Mouse (Mus musculus) brain, adult 2 months (tissue): ENCODE measurements around the gene Nudt14.

ENCODE experiments used
- DNase-seq: peaks from one replicate; pipeline ENCODE4 v3.0.0; 2011; ENCODE audit warnings: low read depth, low spot score

The Nudt14 gene

GRCm38 (mm10) chr12:112914527-112914926 is 27.4 kb downstream of the Nudt14 start:
- DNase-seq = no peak

GRCm38 (mm10) chr12:112912951-112913745 is 28.8 kb downstream of the Nudt14 start:
- no peak for DNase-seq

- no peak for DNase-seq
Observed at GRCm38 (mm10) chr12:112911701-112912100, 30.2 kb downstream of the Nudt14 start.

DNA sequence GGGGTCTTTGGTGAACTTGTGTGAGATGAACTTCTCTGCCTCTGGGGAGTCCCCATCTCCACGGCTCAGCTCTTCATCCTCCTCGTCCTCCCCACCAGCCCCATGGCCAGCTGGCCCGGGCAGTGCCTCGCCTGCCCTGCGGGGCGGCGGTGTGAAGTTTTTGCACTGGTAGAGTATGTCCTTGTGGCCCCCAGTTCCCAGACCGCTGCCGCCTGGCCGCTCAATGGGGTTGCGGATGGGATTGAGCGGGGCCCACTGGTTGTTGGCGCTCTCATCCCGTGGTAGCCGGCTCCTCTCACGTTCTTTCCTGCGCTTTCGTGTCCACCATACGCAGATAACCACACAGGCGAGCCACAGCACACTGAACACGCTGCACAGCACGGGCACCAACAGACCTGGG is 32.9 kb downstream of the Nudt14 start:
- DNase-seq = no peak

- DNase-seq = no peak
Observed at GRCm38 (mm10) chr12:112905001-112905400, 36.9 kb downstream of the Nudt14 start.

- no peak for DNase-seq
Observed at GRCm38 (mm10) chr12:112903941-112904340, 38.0 kb downstream of the Nudt14 start.

- peak; percentile 90 for DNase-seq
Observed at GRCm38 (mm10) chr12:112900641-112901040, 41.3 kb downstream of the Nudt14 start.

- no peak for DNase-seq
Observed at GRCm38 (mm10) chr12:112898960-112899359, 43.0 kb downstream of the Nudt14 start.

DNA sequence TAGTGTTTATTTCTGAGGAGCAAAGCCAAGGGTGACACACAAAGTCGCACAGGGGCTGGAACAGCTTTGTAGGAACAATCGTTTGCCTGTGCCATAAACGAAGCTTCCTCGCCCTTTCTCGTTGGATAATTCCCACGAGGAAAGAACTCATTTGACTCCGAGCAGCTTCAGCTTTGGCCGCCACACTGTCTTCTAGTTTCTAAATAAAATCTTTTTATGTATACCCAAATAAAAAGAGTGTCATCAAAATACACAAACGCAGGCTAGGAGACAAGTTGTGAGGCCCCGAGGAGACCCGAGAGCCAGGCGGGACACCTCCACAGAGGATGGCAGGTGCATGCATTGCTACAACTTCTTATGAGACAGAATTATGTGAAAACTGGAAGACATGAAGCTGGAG is 43.6 kb downstream of the Nudt14 start:
- no peak for DNase-seq

DNA sequence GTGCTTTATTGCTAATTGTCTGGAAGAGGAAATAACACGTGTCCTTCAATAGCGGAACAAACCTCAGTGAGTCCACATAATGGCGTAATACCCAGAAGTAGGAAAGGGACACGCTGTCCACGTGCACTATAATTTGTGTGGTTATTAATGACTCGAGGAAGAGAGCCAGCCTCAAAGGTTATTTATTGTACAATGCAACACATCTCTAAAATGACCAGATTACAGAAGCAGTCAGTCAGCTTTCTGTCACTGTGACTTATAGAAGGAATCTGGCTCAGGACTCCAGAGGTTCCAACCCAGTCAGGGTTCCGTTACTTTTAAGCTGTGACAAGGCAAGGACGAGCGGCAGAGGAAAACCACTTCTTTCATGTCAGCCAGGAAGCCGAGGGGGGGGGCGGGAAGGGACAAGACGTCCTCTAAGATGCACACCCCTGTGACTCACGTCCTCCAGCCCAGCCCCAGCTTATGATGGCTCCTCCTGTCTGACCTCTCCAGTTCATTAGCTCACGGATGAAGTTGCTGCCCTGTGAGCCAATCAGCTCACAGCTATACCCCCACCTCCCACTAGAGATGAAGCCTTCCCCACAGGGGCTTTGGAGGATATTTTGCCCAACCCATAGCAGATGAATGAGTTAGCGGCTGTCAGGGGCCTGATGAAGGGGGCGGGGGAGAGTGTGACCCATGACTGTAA is 44.3 kb downstream of the Nudt14 start:
- peak; percentile 33 for DNase-seq

DNA sequence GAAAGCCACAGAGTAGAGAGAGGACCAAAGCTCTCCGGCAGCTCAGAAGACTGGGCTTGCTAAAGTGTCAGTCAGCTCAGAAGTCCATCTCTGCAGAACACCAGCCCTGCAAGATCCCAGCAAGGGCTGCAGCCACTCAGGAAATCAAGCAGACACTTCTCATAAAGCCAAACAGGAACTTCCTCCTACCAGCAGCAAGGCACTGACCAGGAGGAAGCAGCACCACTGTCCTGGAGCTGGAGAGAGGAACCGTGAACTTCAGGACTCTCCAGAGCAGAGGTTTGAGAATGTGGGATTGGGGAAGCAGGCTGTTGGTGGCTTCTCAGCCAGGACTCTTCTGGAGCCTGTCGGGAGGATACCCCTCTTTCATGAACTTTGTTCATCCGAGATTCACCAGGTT is 47.0 kb downstream of the Nudt14 start:
- DNase-seq = peak; percentile 25

DNA sequence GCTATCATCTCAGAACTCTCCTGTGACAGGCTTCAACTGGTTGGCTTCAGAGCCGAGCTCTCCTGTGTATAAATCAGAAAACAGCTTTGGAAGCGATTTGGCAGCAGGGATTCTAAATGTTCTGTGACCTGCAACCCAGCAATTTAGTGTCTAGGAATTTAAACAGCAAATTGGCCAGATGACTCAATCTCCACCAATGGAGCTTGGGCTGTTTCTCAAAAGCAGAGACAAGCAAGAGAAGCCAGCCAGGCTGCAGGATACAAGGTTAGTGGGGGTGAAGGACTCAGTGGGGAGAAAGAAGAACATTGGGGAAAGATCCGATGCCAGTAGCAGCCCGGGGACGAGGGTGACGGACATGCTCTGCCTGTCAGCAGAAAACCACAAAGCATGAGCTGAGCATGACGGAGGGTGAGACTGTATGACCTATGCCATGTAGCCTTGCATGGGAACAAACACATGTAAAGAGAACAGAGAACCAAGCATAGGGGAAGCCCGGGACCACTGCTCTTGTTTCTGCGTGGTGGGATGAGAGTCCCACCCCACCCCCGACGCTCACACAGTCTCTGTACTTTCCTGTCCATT is 47.5 kb downstream of the Nudt14 start:
- peak; percentile 71 for DNase-seq

DNA sequence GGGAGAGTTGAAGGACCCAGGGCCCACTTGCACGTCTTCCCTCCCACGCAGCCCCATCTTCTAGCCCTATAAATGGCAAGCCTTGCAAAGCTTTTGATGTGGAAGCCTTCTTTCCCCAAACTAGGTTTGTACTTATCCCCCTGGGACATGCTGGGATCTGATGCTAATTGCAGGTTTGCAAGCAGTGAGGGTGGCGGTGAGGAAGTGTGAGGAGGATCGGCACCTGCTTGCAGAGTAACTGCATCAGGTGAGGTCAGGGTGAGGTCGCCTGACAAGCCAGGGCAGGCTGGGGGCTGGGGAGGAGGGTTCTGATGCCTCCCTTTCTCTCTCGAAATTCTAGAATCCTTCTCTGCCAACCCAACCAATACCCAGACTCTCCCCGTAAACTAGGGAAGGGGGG is 56.5 kb downstream of the Nudt14 start:
- DNase-seq = peak; percentile 49
